9 mouse cellular contexts compared by ENCODE assay signal in the genomic region with DNA sequence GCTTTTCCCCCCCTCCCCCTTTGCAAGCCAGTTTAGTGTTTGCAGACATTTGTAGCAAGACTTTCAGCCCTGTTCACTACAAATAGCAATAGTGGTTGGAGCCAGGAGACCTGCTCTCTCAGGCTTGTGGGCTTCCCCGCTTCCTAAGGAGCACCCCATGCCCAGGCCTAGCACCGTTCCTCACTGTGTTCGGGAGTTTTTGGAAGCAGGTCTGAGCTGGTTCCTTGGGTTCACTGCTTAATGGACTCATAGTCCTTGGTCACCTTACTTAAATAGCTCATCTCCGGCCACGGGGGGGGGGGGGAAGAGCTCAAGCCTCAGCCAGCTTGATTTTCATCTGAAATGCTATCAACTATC. TPM values are rescaled to one million over a fixed set of nuclear protein-coding genes. Genes with fewer than 3 reads are reported as not detected.
DNase-seq lines count a peak whose midpoint lies in the region; ATAC-seq and TF ChIP-seq lines count a peak whose summit lies in the region.
"Had no signal": no experiment of that assay in that cellular context is flagged by ENCODE, and none has a peak within 500 bp of the region (broad histone marks: within the 10 kb centered on the region; RNA-seq: fewer than 3 reads in every experiment).

No protein-coding gene starts in this region.

- peak overlapping the region; percentile 73 for H3K27ac ChIP-seq in heart, embryonic 10.5 days
- H3K27ac ChIP-seq in layer of hippocampus, adult 2 months: peak overlapping the region; percentile 56; the same call in 1 of the 2 replicates
- peak overlapping the region; percentile 24; the same call in 1 of the 2 replicates for H3K27ac ChIP-seq in bone marrow, adult 2 months (ENCODE audit: control insufficient read depth, insufficient read depth, low read depth, low read length, poor library complexity)
- H3K27ac ChIP-seq in hindbrain, embryonic 15.5 days (replicated peaks): peak overlapping the region; percentile 12

- intact Hi-C loops in heart, postnatal 10 days (cut with DNase I): no loop called here

- no peak overlapping the region for H3K4me2 ChIP-seq in hindbrain, embryonic 15.5 days

- no peaks in the 10 kb centered on the region for H3K27me3 ChIP-seq in heart, embryonic 10.5 days (ENCODE audit: insufficient read depth, poor library complexity, severe bottlenecking)
- no peaks in the 10 kb centered on the region for H3K27me3 ChIP-seq in hindbrain, embryonic 15.5 days

- H3K36me3 ChIP-seq in heart, embryonic 10.5 days: peaks cover 40% of the 10 kb centered on the region
- H3K36me3 ChIP-seq in hindbrain, embryonic 15.5 days: peaks cover 18% of the 10 kb centered on the region

- no peaks in the 10 kb centered on the region for H3K9me3 ChIP-seq in heart, embryonic 10.5 days
- H3K9me3 ChIP-seq in hindbrain, embryonic 15.5 days: no peaks in the 10 kb centered on the region

- H3K9ac ChIP-seq in hindbrain, embryonic 15.5 days: no peak overlapping the region

- peaks cover 35% of the 10 kb centered on the region for H3K4me1 ChIP-seq in heart, embryonic 10.5 days
- H3K4me1 ChIP-seq in bone marrow, adult 2 months (ENCODE audit: control insufficient read depth, insufficient read depth, low read length): peaks cover 7% of the 10 kb centered on the region
- peaks cover 15% of the 10 kb centered on the region for H3K4me1 ChIP-seq in hindbrain, embryonic 15.5 days (replicated peaks)

- no peak for DNase-seq in heart, embryonic 10.5 days (ENCODE audit: low spot score)
- DNase-seq in heart, postnatal 10 days: no peak
- no peak for DNase-seq in layer of hippocampus, adult 2 months (ENCODE audit: low spot score in 2 of 2)
- DNase-seq in layer of hippocampus, adult 18-20 months (ENCODE audit: low spot score in 2 of 2): no peak
- no peak for DNase-seq in left cerebral cortex, adult 9 months (ENCODE audit: low spot score in 2 of 2)
- DNase-seq in right cerebral cortex, postnatal 4 days: no peak
- DNase-seq: thymus, postnatal 14 days had no signal

- no peak overlapping the region for H3K4me3 ChIP-seq in heart, embryonic 10.5 days
- no peak overlapping the region for H3K4me3 ChIP-seq in layer of hippocampus, adult 2 months
- no peak overlapping the region for H3K4me3 ChIP-seq in bone marrow, adult 2 months (replicated peaks; ENCODE audit: control insufficient read depth, low read depth, low read length)
- no peak overlapping the region for H3K4me3 ChIP-seq in hindbrain, embryonic 15.5 days

- no peak for TF ChIP-seq CTCF in layer of hippocampus, adult 2 months (conservative IDR thresholded peaks at IDR 0.05)
- no peak for TF ChIP-seq CTCF in bone marrow, adult 2 months (IDR thresholded peaks at IDR 0.05; ENCODE audit: control insufficient read depth, insufficient read depth, low read length)

- no peak for TF ChIP-seq POLR2A in bone marrow, adult 2 months (IDR thresholded peaks at IDR 0.05; ENCODE audit: borderline replicate concordance, control insufficient read depth, low read depth, low read length)

- 79% methylated on average over 5 of the region's 5 CpGs for WGBS in heart, embryonic 10.5 days
- WGBS in bone marrow, adult 2 months: 81% methylated on average over 5 of the region's 5 CpGs
- WGBS in hindbrain, embryonic 15.5 days: 87% methylated on average over 5 of the region's 5 CpGs

- peak; percentile 16; the same call in 1 of the 2 replicates for ATAC-seq in hindbrain, embryonic 15.5 days (ENCODE audit: low FRiP score, low read depth)

RNA-seq across cellular contexts. Expression of gene Adora2a, which starts 12.7 kb away (rescaled TPM):
- polyA plus RNA-seq in heart, embryonic 10.5 days (2016; fragmentation: Nextera tagmentation; extraction: Ambion mirVana): 3.5 and 3.6 TPM in 2 replicates
- 10 to 100 TPM; 18.7 to 18.9 TPM for total RNA-seq in heart, postnatal 10 days (2021)
- total RNA-seq in layer of hippocampus, adult 2 months (2021): 1 to 10 TPM; 2.4 to 2.7 TPM
- 1 to 10 TPM; 1.7 to 1.8 TPM for total RNA-seq in layer of hippocampus, adult 18-20 months (2021)
- polyA plus RNA-seq in bone marrow, adult 2 months (2011; ENCODE audit: insufficient read depth, insufficient read length, low replicate concordance, missing spikeins): 7.3 and 7.7 TPM in 2 replicates
- 3.5 and 4.1 TPM in 2 replicates for polyA plus RNA-seq in hindbrain, embryonic 15.5 days (2015; fragmentation: Nextera tagmentation; extraction: Ambion mirVana)

Comparison
In these comparisons a context has a peak if more than half of its experiments do, and no peak if none do; other contexts are left out.
1. H3K27ac ChIP-seq: peak in every context shown above with its lines; median percentile 73 in heart, embryonic 10.5 days; 56 in layer of hippocampus, adult 2 months; 24 in bone marrow, adult 2 months; 12 in hindbrain, embryonic 15.5 days.
2. RNA of gene Adora2a, which starts 12.7 kb away (total RNA-seq): 18.7 to 18.9 TPM in heart, postnatal 10 days; 2.4 to 2.7 TPM in layer of hippocampus, adult 2 months and 1.7 to 1.8 TPM in layer of hippocampus, adult 18-20 months; every median in the first group is over 4 times any median in the second.